Mouse (Mus musculus) stomach, postnatal 0 days (tissue): ENCODE data around the gene St14. TPM values are rescaled to one million over a fixed set of nuclear protein-coding genes. Genes with fewer than 3 reads are reported as not detected.
A peak's percentile ranks its signal among the peaks of the same experiment; 100 is the strongest.

Experiments used
- ATAC-seq: fragments of 200-750 bp; cut with Nextera tagmentation; 2 replicates; pipeline ENCODE4 v1.8.0; 2017; ENCODE audit not compliant: low FRiP score, low TSS enrichment
- DNase-seq: peaks from one replicate; pipeline ENCODE4 v3.0.0-alpha.2; 2016; ENCODE audit warnings: low spot score
- H3K27ac ChIP-seq: fragments of 300-500 bp; sonication (generic); replicated peaks from 2 replicates; pipeline ENCODE4 v1.5.1; 2014; ENCODE audit warnings: mild to moderate bottlenecking, control low read depth
- H3K27me3 ChIP-seq: fragments of 300-500 bp; sonication (generic); 2 replicates; pipeline ENCODE4 v1.6.1; 2014; ENCODE audit warnings: low read length; ENCODE audit not compliant: control insufficient read depth, insufficient read depth
- H3K36me3 ChIP-seq: fragments of 300-500 bp; sonication (generic); 2 replicates; pipeline ENCODE4 v1.6.1; 2014; ENCODE audit warnings: low read length, mixed read lengths; ENCODE audit not compliant: control insufficient read depth, insufficient read depth
- H3K4me1 ChIP-seq: fragments of 300-500 bp; sonication (generic); replicated peaks from 2 replicates; pipeline ENCODE4 v1.6.1; 2014; ENCODE audit warnings: antibody characterized with exemption; ENCODE audit not compliant: control insufficient read depth, insufficient read depth
- H3K4me2 ChIP-seq: fragments of 300-500 bp; sonication (generic); replicated peaks from 2 replicates; pipeline ENCODE4 v1.6.1; 2014; ENCODE audit warnings: low read depth, mild to moderate bottlenecking, control low read depth, moderate library complexity
- H3K4me3 ChIP-seq: fragments of 300-500 bp; sonication (generic); 2 replicates; pipeline ENCODE4 v1.5.1; 2014; ENCODE audit warnings: low read depth, low read length, control low read depth
- H3K9ac ChIP-seq: fragments of 300-500 bp; sonication (generic); 2 replicates; pipeline ENCODE4 v1.6.1; 2014; ENCODE audit warnings: mild to moderate bottlenecking, low read length, control low read depth, mixed read lengths
- H3K9me3 ChIP-seq: fragments of 300-500 bp; sonication (generic); 2 replicates; pipeline ENCODE4 v1.6.1; 2016; ENCODE audit warnings: low read length; ENCODE audit not compliant: control insufficient read depth
- CTCF ChIP-seq: IDR thresholded peaks from 2 replicates; pipeline ENCODE4 v1.5.1; 2016; ENCODE audit warnings: antibody characterized with exemption, low read depth, mild to moderate bottlenecking, moderate library complexity
- EP300 ChIP-seq: optimal IDR thresholded peaks from 2 replicates; pipeline ENCODE3; 2016; ENCODE audit warnings: antibody characterized with exemption
- WGBS: fragments of 180-500 bp; shearing (Covaris S2); extraction: QIAGEN DNeasy Blood & Tissue Kit; methylation state at CpG from one replicate; pipeline ENCODE4 v1.1.7; 2014; 5-methylcytosine and 5-hydroxymethylcytosine counted together
- polyA plus RNA-seq: library from polyadenylated mRNA; unstranded; fragments of >200 nt; fragmentation: Nextera tagmentation; extraction: Ambion mirVana; gene quantifications from 2 replicates; pipeline ENCODE4 v1.2.1, GENCODE M21; 2015

Gene St14
- polyA plus RNA-seq, 1 experiment from 2014 or later, result 60.4 TPM

DNA sequence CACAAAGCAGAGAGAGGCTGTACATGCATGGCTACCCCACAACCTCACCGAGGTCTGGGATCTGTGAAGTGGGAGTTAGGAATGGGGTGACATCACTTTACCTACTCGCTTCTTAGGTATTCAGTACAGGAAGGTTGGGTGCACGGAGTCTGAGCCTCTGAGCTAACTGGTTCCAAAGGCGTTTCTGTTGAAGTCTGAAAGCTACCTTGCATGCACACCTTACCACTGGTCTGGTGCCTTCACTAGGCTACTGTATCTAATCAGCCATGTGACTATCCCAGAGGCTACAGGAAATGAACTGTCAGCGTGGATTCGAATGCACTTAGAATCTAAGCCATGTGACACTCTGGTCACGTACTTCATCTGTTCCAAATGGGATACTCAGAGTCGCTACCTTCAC lies 24.9 kb upstream of the St14 start:
- Histone ChIP-seq H3K27ac (no peak overlapping the region), H3K27me3 (no peaks in the 10 kb centered on the region), H3K36me3 (peaks cover 28% of the 10 kb centered on the region), H3K9me3 (no peaks in the 10 kb centered on the region), H3K4me2 (no peak overlapping the region), H3K4me3 (no peak overlapping the region), H3K9ac (no peak overlapping the region), H3K4me1 (no peaks in the 10 kb centered on the region)
- ATAC-seq (no peak), DNase-seq (no peak)
- TF ChIP-seq CTCF (no peak), EP300 (no peak)
- WGBS, result 87% methylated on average over 8 of the region's 8 CpGs

DNA sequence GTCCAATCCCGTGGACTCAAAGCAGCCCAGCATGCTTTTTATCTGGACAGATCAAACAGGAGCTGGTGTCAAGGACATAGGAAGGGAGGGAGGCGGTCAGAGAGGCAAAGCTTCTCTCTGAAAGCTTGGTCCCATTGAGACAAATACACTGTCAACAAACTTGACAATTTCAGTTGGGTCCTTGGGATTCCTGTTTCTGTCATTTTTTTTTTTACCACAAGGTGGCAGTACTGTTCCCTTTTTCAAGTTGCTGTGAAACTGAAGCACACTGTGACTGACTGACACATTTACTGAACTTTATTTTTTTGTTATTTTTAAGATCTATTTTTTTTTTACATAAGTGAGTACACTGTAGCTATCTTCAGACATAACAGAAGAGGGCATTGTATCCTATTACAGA lies 19.4 kb upstream of the St14 start:
- no peak for TF ChIP-seq EP300
- TF ChIP-seq CTCF, result peak; percentile 83

DNA sequence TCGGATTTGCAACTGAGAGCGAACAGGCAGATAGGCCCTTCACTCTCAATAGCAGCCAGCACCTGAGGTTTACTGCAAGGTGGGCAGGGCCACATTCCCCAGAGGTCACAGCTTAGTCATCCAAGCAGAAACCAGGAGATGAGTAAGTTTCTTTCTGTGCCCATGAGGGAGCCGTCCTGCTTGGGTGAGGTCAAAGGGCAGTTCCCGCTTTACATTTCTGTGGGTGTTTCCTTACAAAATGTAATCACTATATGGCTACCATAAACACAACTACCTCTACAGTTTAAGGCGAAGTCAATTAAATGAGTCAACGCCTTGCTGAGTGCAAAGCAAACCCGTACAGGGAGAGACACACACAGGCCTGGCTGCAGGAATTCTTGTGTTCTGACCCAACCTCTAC lies 16.5 kb upstream of the St14 start:
- no peak overlapping the region for H3K27ac ChIP-seq
- TF ChIP-seq EP300 (no peak), CTCF (no peak)
- H3K4me1 ChIP-seq, result no peaks in the 10 kb centered on the region
- H3K4me2 ChIP-seq, result no peak overlapping the region
- 56% methylated on average over 7 of the region's 7 CpGs for WGBS
- ATAC-seq (peak; percentile 89), DNase-seq (peak; percentile 65)
- no peak overlapping the region for H3K4me3 ChIP-seq
- H3K27me3 ChIP-seq, result no peaks in the 10 kb centered on the region
- no peaks in the 10 kb centered on the region for H3K9me3 ChIP-seq
- H3K36me3 ChIP-seq, result peaks cover 6% of the 10 kb centered on the region; the same call in 1 of the 2 replicates
- no peak overlapping the region for H3K9ac ChIP-seq

More for the DNA sequence above, 19.4 kb upstream of the St14 start:
- no peaks in the 10 kb centered on the region for H3K27me3 ChIP-seq
- ATAC-seq (no peak), DNase-seq (no peak)
- no peak overlapping the region for H3K4me3 ChIP-seq
- no peaks in the 10 kb centered on the region for H3K4me1 ChIP-seq
- 78% methylated on average over 2 of the region's 2 CpGs for WGBS
- H3K9ac ChIP-seq, result no peak overlapping the region
- H3K27ac ChIP-seq, result no peak overlapping the region
- H3K36me3 ChIP-seq, result peaks cover 15% of the 10 kb centered on the region; the same call in 1 of the 2 replicates
- H3K4me2 ChIP-seq, result no peak overlapping the region
- H3K9me3 ChIP-seq, result no peaks in the 10 kb centered on the region

DNA sequence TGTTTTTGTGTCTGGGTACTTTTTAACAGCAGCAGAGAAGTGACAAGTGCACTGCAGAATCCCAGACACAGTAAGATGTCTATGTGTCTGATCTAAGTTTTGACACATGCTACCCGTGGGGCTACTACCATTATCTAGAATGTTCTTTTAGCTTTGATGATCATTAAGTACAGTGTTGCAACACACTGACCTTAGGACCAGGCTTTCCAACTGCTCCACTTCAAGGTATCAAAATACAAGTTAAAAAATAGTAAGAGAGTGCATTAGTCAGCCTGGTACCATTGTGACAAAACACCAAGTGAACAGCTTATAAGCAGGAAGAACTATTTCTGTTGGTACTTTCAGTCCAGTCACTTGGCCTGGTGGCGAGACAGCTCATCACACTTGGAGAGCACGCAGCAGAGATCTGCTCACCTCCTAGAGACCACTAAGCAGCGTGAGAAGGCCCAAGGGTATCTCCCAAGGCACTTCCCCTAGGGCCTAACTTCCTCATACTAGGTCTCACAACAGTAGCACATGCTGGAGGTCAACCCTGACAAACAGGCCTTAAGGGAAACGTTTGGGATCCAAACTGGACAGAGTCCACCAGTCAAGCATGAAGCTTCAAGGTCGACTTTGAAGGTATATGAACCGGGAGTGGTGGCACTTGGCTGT lies 13.7 kb upstream of the St14 start:
- Histone ChIP-seq H3K9ac (no peak overlapping the region), H3K27ac (no peak overlapping the region), H3K27me3 (no peaks in the 10 kb centered on the region), H3K4me2 (no peak overlapping the region), H3K36me3 (peaks cover 6% of the 10 kb centered on the region; the same call in 1 of the 2 replicates), H3K4me3 (no peak overlapping the region), H3K9me3 (no peaks in the 10 kb centered on the region), H3K4me1 (no peaks in the 10 kb centered on the region)
- DNase-seq, result no peak
- 81% methylated on average over 7 of the region's 7 CpGs for WGBS
- TF ChIP-seq CTCF (no peak), EP300 (no peak)
- ATAC-seq, result no peak

DNA sequence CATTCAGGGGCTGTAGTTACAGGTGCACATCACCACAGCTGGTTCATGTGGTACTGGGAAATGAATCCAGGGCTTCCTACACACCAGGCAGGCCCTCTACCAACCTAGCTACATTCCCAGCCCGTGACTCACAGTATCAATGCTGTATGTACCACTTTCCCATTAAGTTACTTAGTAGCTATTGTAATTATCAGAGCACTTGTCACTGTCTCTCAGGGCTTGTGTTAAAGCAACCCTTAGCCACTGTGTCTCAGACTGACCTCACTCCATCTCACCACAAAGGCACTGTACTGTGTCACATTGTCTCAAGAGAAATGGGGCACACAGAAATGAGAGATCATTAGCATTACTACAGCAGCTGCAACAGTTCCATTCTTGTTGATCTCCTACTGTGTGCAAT lies 11.3 kb upstream of the St14 start:
- Histone ChIP-seq H3K4me1 (no peaks in the 10 kb centered on the region), H3K4me3 (no peak overlapping the region), H3K9me3 (no peaks in the 10 kb centered on the region), H3K9ac (no peak overlapping the region), H3K27ac (no peak overlapping the region), H3K36me3 (no peaks in the 10 kb centered on the region), H3K4me2 (no peak overlapping the region), H3K27me3 (no peaks in the 10 kb centered on the region)
- TF ChIP-seq EP300, result no peak
- no peak for TF ChIP-seq CTCF
- 89% methylated on average over 1 of the region's 1 CpGs for WGBS
- no peak for DNase-seq
- ATAC-seq, result no peak; the same call in 1 of the 2 replicates

DNA sequence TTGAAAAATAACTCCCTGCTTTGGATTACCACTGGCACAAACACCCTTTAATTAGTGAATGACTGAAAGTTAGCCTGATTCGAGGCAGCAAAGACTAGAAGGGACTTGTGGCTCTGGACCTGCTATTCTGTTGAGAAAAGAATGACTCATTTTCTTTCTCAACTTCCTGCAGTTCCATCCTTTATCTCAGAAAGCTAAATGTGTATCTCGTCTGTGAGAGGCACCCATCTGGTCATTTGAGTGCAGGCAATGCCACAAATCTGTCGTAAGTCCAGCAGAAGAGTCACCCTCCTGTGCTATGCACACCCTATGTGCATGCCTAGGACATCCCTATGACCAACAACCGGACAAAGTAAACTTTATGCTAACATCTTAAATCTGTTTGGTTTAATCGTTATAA lies 1.5 kb upstream of the St14 start:
- no peak for TF ChIP-seq CTCF
- TF ChIP-seq EP300, result no peak
- H3K27ac ChIP-seq, result no peak overlapping the region
- no peaks in the 10 kb centered on the region for H3K27me3 ChIP-seq
- H3K9ac ChIP-seq, result no peak overlapping the region
- no peak overlapping the region for H3K4me3 ChIP-seq
- DNase-seq (no peak), ATAC-seq (no peak)
- H3K4me2 ChIP-seq, result no peak overlapping the region
- H3K4me1 ChIP-seq, result no peaks in the 10 kb centered on the region
- no peaks in the 10 kb centered on the region for H3K36me3 ChIP-seq
- H3K9me3 ChIP-seq, result no peaks in the 10 kb centered on the region
- 71% methylated on average over 5 of the region's 5 CpGs for WGBS
